Mouse (Mus musculus): ENCODE results near the gene Snrpd3. TPM values are rescaled to one million over a fixed set of nuclear protein-coding genes. Genes with fewer than 3 reads are reported as not detected.

Gene Snrpd3
- polyA plus RNA-seq, 1 experiment, result 30.2 TPM

GRCm38 (mm10) chr10:75495304-75495703 lies 22.0 kb upstream of the Snrpd3 start:
- TF ChIP-seq GATA1 (IDR thresholded peaks at IDR 0.05; ENCODE audit: low read length), result no peak

DNA sequence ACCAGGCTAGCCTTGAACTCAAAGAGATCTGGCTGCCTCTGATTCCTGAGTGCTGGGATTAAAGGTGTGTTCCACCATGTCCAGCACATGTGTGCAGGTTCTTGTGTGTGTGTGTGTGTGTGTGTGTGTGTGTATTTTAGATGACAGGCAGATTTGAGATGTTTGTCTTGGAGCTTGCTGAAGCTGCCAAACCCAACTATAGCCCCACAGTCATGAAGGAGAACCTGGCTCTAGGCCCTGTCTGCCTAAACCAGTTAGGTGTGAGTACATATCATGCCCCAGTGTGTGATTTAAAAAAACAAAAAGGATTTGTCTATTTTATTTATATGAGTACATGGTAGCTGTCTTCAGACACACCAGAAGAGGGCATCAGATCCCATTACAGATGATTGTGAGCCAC lies 21.4 kb upstream of the Snrpd3 start:
- no peak for TF ChIP-seq GATA1 (IDR thresholded peaks at IDR 0.05; ENCODE audit: low read length)

- no peak for TF ChIP-seq GATA1 (IDR thresholded peaks at IDR 0.05; ENCODE audit: low read length)
These were observed 17.6 kb upstream of the Snrpd3 start for GRCm38 (mm10) chr10:75499791-75500190.

- TF ChIP-seq GATA1 (IDR thresholded peaks at IDR 0.05; ENCODE audit: low read length), result no peak
These were observed 17.0 kb upstream of the Snrpd3 start for GRCm38 (mm10) chr10:75500345-75500744.

- no peak for TF ChIP-seq GATA1 (IDR thresholded peaks at IDR 0.05; ENCODE audit: low read length)
These were observed 15.7 kb upstream of the Snrpd3 start for GRCm38 (mm10) chr10:75501641-75502040.

DNA sequence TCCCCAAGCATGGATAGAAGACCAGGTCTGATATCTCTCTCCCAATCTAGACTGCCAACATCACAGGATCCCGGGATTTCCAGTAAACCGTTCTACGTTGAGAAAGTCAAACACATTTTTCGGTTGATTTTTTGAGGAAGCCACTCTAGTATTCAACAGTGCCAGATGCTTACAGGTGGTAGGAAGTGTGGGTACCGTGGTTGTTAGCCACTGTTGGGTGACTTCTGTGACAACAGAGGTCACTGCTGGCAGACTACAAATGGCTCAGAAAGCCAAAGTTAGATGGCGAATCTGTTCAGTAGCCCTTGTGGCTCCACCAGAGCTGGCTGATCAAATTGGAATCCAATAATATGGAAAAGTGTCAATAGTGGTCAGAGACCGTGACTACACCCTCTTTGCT lies 13.7 kb upstream of the Snrpd3 start:
- TF ChIP-seq GATA1 (IDR thresholded peaks at IDR 0.05; ENCODE audit: low read length), result no peak

GRCm38 (mm10) chr10:75504234-75505129 lies 12.9 kb upstream of the Snrpd3 start:
- TF ChIP-seq GATA1 (IDR thresholded peaks at IDR 0.05; ENCODE audit: low read length), result no peak

DNA sequence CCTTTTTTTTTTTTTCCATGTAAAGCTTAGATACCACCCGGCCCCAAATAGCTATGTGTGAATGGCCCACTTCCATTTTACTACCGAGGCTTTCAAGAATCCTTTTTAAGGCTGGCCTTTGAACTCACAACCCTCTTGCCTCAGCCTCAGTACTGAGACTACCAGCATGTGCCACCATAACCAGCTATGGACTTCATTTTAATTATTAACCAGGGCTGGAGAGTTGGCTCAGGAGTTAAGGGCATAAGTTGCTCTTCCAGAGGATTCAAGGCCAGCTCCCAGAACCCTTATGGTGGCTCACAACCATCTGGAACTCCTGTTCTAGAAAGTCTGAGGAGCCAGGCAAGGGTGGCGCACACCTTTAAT lies 12.2 kb upstream of the Snrpd3 start:
- no peak for TF ChIP-seq GATA1 (IDR thresholded peaks at IDR 0.05; ENCODE audit: low read length)

- no peak for TF ChIP-seq GATA1 (IDR thresholded peaks at IDR 0.05; ENCODE audit: low read length)
These were observed 6.9 kb upstream of the Snrpd3 start for GRCm38 (mm10) chr10:75510446-75510845.

- no peak for TF ChIP-seq GATA1 (IDR thresholded peaks at IDR 0.05; ENCODE audit: low read length)
These were observed 6.3 kb upstream of the Snrpd3 start for GRCm38 (mm10) chr10:75511060-75511459.

- TF ChIP-seq GATA1 (IDR thresholded peaks at IDR 0.05; ENCODE audit: low read length), result no peak
These were observed 5.5 kb upstream of the Snrpd3 start for GRCm38 (mm10) chr10:75511897-75512296.

GRCm38 (mm10) chr10:75512796-75513195 lies 4.6 kb upstream of the Snrpd3 start:
- TF ChIP-seq GATA1 (IDR thresholded peaks at IDR 0.05; ENCODE audit: low read length), result no peak

DNA sequence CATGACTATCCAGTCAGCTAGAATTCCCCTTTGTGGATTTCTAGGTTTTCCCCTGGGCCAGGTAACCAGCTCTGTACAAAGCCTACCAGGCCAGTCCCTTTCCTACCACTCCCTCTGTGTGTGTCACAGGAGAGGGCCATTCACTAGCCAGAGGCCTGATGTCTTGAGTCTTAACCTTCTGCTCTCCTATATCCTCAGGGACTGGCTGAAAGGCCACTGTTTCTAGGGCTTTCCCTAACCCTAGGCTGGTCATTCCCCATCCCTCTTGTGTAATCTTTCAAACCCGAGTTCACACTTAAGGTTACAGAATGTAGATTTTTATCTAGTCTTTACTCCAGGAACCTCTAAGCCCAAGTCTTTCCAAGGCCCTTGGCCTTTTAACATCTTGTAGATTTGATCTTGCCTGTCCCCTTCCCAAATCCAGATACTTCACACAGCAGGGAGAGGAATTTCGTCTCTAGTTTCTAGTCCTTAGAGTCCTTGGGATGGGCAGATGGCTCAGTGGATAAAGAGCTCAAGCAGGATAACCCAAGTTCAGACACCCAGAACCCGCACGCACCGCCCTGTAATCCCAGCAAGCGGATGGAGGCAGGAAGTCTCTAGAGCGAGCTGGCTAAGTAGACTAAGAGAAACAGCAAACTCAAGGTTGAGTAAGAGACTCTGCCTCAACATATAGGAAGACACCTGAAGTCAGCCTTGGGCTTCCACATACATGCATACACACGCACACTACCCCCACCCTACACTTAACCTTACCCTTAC lies 3.9 kb upstream of the Snrpd3 start:
- TF ChIP-seq GATA1 (IDR thresholded peaks at IDR 0.05; ENCODE audit: low read length), result no peak

DNA sequence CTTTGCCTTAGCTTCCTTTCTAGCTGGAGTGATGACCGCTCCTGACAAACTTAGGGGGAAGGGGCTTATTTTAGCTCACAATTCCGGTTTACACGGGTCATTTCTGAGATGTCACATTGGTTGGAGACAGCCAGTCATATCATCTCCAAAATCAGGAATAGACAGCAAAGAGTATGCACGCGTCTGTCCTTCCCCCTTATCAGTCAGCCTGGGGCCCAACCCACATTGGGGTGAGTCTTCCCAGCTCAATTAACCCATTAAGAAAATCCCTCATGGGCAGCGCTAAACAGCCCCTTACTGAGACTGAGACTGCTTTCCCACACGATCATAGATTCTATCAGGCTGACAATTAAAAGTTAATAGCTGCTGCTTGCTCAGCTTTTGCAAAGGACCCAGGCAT lies 3.0 kb upstream of the Snrpd3 start:
- peak; percentile 28 for TF ChIP-seq GATA1 (IDR thresholded peaks at IDR 0.05; ENCODE audit: low read length)

DNA sequence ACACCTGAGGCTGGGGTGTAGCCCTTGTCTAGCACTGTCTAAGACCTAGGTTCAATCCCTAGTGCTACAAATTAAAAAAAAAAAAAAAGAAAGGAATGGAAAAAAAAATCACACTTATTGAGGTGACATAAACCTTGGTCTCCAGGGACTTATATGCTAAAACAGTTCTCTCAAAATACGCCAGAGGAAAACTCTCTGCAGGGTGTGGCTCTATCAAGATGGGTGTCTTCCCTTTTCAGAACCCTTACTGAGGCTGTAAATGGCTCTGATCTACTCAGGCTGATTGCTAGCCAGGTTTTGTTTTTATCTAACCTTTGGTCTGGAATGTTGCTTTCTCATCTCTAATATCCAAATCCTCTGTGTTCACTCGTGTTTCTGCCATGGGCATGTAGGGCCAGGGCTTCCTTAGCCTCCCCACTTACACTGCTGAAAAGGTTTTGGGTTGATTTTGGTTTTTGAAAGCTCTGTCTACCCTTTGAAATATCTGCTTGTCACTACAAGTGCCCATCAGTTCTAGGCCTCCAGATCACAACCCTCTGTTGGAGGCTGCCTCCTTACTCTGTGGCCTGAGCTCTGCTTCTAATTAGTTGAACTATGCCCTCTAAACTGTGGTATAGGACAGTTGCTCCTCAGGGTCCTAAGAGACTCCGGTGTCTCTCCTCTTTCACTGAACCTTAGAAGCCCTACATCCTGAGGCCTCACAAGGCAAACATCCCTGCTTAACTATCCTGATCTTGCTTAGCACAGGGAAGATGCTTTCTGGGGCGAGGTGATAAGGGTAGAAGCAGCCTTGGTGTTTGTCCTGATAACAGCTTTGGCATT lies 1.9 kb upstream of the Snrpd3 start:
- TF ChIP-seq GATA1 (IDR thresholded peaks at IDR 0.05; ENCODE audit: low read length), result peak; percentile 80

All from G1E-ER4 (cell line).